Mouse (Mus musculus) spleen, adult 18-20 months (tissue): ENCODE data around the gene Mtg1.

Experiments
- DNase-seq, 2 experiments: peaks; one replicate each; pipeline ENCODE4 v3.0.0; 2022; ENCODE audit warnings: mixed read lengths in 2 of 2

The Mtg1 gene

DNA sequence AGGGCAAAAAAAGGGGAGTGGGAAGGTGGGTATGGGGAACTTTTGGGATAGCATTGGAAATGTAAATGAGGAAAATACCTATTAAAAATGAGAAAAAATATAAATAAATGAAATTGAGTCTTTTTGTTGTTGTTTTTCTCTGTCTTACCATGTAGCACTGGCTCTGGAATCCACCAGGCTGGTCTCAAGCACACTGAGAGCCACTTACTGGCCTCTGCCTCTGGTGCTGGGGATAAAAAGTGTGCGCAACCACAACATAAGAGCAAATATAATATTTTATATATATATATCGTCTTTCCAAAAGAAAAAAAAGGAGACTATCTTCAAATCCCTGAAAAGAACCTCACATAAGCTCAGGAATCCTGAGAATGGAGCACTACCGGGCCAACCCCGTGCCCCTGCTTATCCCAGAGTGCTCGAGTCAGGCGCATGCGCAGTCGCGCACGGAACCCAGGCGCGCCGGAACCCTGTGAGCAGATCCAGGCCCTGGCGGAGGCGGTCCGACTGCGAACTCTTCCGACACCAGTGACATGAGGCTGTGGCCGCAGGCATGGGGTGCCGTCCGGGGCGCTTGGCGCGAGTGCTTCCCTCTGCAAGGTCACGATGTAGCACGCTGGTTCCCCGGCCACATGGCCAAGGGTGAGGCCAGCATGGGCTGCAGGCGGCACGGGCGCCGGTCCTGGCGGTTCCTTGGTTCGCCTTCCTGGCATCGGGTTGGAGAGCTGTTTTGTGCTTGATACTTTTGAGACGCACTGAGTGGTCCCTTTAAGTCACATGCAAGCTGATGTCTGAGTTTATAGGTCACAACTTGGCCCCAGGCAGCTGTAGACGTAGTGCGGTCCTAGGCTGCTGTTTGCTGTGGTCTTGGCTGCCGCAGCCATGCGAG is at the start of gene Mtg1:
Gene Mtg1, plus strand, starts transcription at position 430 of the 886 bp plus-strand sequence.
- DNase-seq = peak; percentile 92 to 96

- no peak for DNase-seq
Observed at GRCm38 (mm10) chr7:140090601-140091000, 46.8 kb upstream of the Mtg1 start.

- DNase-seq = no peak
Observed at GRCm38 (mm10) chr7:140092924-140093528, 44.3 kb upstream of the Mtg1 start, which contains the start of gene Prap1. Prap1 (plus strand) TSS chr7:140093395.

DNA sequence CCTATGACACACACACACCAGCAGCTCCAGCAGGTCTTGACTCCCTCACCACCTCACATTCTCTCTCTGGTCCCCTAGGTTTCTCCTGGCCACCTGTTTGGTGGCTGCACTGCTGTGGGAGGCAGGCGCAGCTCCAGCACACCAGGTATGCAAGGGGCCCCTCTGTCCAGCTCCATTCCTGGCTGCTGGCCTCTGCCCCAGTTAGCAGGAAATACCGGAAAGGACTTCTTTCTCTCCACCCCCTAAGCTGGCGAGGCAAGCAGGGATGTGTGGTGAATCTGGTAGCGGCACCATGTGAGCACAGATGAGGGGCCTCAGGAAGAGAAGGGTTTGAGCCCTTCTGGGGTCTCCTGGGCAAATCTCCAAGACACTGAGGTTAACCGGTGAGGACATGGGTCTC is 42.4 kb upstream of the Mtg1 start:
- DNase-seq = no peak

DNA sequence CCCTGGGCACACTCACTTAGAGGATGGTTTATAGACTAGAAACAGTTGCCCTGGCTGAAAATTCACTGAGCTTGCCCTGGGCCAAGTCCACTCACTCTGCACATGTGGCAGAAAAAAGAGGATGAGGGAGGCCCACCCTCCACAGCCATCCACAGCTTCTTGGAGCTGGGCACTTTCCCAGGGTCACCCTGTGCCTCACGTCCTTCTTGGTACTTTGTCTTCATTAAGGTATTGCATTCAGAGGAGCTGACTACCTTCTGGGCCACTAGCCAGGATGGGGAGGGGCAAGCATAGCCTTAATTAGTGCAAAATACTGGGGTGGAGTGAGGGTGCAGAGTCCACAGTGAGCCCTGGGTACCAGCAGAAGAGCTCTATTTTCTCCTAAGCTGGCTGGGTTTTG is 41.8 kb upstream of the Mtg1 start:
- no peak for DNase-seq

- DNase-seq = no peak
Observed at GRCm38 (mm10) chr7:140096055-140096454, 41.3 kb upstream of the Mtg1 start.

DNA sequence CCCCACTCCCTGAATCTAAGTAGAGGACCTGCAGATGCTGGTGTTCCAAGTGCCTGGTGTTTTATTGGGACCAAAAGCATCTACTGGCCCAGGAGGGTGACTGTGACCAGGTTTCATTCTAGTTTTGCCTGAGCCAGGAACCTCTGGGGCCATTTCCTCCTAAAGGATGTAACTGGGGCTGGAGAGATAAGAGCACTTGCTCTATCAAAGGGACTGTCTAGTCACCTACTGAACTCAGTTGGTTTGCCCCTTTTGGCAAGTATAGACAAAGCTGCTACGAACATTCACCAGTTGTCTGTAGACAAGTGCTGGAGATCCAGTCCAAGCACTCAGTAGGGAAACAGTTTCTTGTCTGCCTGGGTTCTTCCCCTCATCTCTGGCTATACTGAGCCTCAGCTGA is 38.9 kb upstream of the Mtg1 start:
- DNase-seq = no peak

GRCm38 (mm10) chr7:140101498-140101897 is 35.9 kb upstream of the Mtg1 start:
- no peak for DNase-seq

GRCm38 (mm10) chr7:140101993-140102860 is 35.1 kb upstream of the Mtg1 start, which contains the start of gene Fuom:
Fuom (minus strand) TSS chr7:140102441.
- DNase-seq = peak; percentile 67 to 78

DNA sequence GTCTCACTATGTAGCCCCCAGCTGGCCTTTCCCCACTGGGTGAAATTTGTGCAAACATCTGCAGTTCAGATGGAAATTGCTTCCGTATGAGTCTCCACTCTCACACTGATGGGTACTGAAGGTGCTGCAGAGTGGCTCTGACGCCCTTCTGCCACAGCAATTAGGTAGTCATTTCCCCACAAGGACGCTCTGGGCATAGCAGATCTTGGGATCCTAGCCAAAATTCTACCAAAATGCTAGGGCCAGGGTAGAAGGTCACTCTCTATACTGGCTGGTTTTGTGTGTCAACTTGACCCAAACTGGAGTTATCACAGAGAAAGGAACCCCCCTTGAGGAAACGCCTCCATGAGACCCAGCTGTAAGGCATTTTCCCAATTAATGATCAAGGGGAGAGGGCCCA is 33.4 kb upstream of the Mtg1 start:
- no peak for DNase-seq

DNA sequence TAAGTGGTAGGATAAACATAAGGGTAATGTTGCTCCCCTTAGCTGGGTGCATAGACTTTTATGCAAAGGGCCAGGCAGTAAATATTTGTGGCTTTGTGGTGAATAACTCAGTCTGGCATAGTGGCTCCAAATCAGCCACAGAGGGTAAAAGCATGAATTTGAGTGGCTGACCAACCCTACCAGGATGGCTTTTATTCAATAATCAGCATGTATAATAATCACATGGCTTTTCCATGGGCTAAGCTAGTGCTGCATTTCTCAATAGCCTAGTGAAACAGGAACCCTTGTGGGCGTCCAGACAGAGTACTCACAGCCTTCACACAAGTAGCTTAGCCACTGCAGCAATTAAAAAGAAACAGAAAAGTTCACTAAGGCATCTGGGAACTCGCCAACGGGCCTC is 25.4 kb upstream of the Mtg1 start:
- DNase-seq = no peak

- no peak for DNase-seq
Observed at GRCm38 (mm10) chr7:140115583-140116328, 21.6 kb upstream of the Mtg1 start, which contains the start of gene Paox. Paox (plus strand) TSS chr7:140115799.

- DNase-seq = peak; percentile 82 to 90
Observed at GRCm38 (mm10) chr7:140116329-140117054, 20.9 kb upstream of the Mtg1 start, which contains the start of gene Echs1. Echs1 (minus strand) TSS chr7:140116476.

DNA sequence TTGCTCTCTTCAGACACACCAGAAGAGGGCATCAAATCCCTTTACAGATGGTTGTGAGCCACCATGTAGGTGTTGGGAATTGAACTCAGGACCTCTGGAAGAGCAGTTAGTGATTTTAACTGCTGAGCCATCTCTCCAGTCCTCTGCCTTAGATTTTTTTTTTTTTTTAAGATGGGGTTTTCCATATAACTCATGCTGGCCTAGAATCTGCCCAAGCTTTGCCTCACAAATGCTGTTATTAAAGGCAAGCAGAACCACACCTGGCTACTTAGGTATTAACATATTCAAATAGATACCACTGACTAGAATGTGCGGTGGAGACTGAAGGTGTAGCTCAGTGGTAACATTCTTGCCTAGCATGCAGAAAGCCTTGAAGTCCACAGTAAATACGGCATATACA is 16.9 kb upstream of the Mtg1 start:
- no peak for DNase-seq

DNA sequence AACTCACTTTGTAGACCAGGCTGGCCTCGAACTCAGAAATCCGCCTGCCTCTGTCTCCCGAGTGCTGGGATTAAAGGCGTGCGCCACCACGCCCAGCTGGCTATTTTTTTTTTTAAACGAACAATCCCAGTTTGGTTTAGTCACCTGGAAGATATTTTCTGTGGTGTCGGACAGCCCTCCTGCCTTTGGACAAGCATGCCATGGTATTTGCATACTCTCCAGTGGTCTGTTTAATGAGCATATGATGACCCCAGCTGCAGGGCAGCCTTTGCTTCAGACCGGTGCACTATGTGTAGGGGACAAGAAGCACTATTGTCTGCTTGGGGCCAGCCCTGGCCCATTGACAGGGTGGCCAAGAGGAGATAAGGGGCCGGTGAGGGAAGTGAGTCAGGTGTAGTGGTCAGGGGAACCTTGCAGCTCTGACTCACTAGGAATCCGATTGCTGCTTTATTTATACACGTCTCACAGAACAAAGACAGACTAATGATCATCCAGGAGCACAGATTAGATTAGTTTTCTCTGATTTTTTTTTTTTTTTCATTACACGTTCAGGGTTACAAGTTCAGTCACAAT is 15.9 kb upstream of the Mtg1 start:
- no peak for DNase-seq

DNA sequence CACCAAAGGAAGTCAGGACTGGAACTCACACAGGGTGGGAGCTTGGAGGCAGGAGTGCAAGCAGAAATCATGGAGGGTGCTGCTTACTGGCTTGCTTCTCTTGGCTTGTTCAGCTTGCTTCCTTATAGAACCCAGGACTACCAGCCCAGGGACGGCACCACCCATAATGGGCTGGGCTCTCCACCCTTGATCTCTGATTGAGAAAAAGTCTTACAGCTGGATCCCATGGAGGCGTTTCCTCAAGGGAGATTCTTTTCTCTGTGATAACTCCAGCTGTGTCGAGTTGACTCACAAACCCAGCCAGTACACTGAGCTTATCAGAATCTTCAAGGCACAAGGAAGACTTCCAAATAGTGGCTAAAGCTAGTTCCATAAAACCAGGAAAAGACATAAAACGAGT is 14.6 kb upstream of the Mtg1 start:
- DNase-seq = no peak

GRCm38 (mm10) chr7:140124382-140124781 is 13.0 kb upstream of the Mtg1 start:
- DNase-seq = no peak

GRCm38 (mm10) chr7:140125278-140126021 is 11.9 kb upstream of the Mtg1 start:
- peak; percentile 91 to 94 for DNase-seq

DNA sequence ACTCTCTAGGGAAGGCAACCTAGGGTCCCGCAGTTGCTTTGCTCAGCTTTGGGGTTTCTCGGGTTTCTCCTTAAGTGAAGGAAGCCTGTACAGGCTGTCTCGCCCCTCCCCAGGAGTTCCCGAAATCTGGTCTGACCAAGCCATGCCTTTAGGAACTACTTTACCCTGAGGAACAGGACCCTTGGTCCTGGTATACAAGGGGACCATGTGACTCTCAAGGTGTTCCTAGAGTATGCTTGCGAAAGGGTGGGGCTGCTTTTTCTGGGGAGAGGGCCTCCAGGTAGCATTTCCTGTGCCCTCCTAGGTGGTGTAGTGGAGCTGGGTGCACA is 11.4 kb upstream of the Mtg1 start:
- no peak for DNase-seq

DNA sequence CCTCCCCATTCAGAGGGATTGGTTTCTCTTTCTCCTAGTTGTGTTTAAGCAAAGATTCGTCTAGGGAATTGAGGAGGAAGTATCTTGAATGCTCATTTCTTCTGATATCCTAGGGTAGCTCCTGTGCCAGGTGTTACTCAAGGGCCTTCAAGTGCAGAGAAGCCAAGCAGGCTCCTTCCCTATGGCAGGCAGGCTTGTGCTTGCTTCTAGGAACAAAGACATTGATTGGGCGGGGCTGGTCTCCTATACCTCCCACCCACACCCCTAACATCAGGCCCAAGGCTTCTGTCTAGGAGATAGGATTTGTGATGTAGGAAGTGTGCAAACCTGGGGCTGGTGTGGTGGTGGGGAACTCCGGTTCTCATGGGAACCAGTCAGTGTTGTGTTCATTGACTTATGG is 10.4 kb upstream of the Mtg1 start:
- no peak for DNase-seq

GRCm38 (mm10) chr7:140127911-140128310 is 9.5 kb upstream of the Mtg1 start:
- DNase-seq = no peak
